Mouse (Mus musculus) neural tube, embryonic 14.5 days (tissue): ENCODE data around the gene Sumf1. TPM values are rescaled to one million over a fixed set of nuclear protein-coding genes. Genes with fewer than 3 reads are reported as not detected.

Experiments used
- ATAC-seq: fragments of 200-750 bp; cut with Nextera tagmentation; 2 replicates; pipeline ENCODE4 v1.8.0; 2017; ENCODE audit warnings: low read depth, mild to moderate bottlenecking, moderate TSS enrichment, moderate library complexity
- H3K27ac ChIP-seq: fragments of 300-500 bp; sonication (generic); 2 replicates; pipeline ENCODE4 v1.5.1; 2014; ENCODE audit warnings: low read depth, mild to moderate bottlenecking, control low read depth, low read length, moderate library complexity, mixed read lengths
- H3K27me3 ChIP-seq: fragments of 300-500 bp; sonication (generic); 2 replicates; pipeline ENCODE4 v1.6.1; 2014; ENCODE audit warnings: low read length; ENCODE audit not compliant: control insufficient read depth, insufficient read depth
- H3K36me3 ChIP-seq: fragments of 300-500 bp; sonication (generic); 2 replicates; pipeline ENCODE4 v1.6.1; 2014; ENCODE audit warnings: low read length, mixed read lengths; ENCODE audit not compliant: control insufficient read depth, insufficient read depth
- H3K4me1 ChIP-seq: fragments of 300-500 bp; sonication (generic); 2 replicates; pipeline ENCODE4 v1.6.1; 2014; ENCODE audit warnings: low read length; ENCODE audit not compliant: control insufficient read depth, insufficient read depth
- H3K4me2 ChIP-seq: fragments of 300-500 bp; sonication (generic); 2 replicates; pipeline ENCODE4 v1.6.1; 2014; ENCODE audit warnings: mild to moderate bottlenecking, low read depth, low read length, control low read depth
- H3K4me3 ChIP-seq: fragments of 300-500 bp; sonication (generic); 2 replicates; pipeline ENCODE4 v1.5.1; 2014; ENCODE audit warnings: low read depth, low read length, control low read depth, mixed read lengths
- H3K9ac ChIP-seq: fragments of 300-500 bp; sonication (generic); replicated peaks from 2 replicates; pipeline ENCODE4 v1.6.1; 2014; ENCODE audit warnings: low read depth, mild to moderate bottlenecking, control low read depth, low read length, mixed read lengths
- H3K9me3 ChIP-seq: fragments of 300-500 bp; sonication (generic); 2 replicates; pipeline ENCODE4 v1.6.1; 2016; ENCODE audit warnings: low read length; ENCODE audit not compliant: control insufficient read depth
- WGBS: fragments of 180-500 bp; shearing (Covaris S2); extraction: QIAGEN DNeasy Blood & Tissue Kit; methylation state at CpG from one replicate; pipeline ENCODE4 v1.1.7; 2014; 5-methylcytosine and 5-hydroxymethylcytosine counted together
- polyA plus RNA-seq: library from polyadenylated mRNA; unstranded; fragments of >200 nt; fragmentation: Nextera tagmentation; extraction: Ambion mirVana; gene quantifications from 2 replicates; pipeline ENCODE4 v1.2.1, GENCODE M21; 2014

The Sumf1 gene
- polyA plus RNA-seq, 1 experiment from 2014 or later: 9.3 TPM

GRCm38 (mm10) chr6:108190690-108191089, 5.3 kb upstream of the Sumf1 start:
- Histone ChIP-seq H3K36me3 (no peaks in the 10 kb centered on the region), H3K4me2 (no peak overlapping the region), H3K4me1 (no peaks in the 10 kb centered on the region), H3K27me3 (no peaks in the 10 kb centered on the region), H3K9ac (no peak overlapping the region), H3K4me3 (no peak overlapping the region), H3K27ac (no peak overlapping the region), H3K9me3 (no peaks in the 10 kb centered on the region)
- no peak for ATAC-seq
- WGBS: 91% methylated on average over 1 of the region's 1 CpGs

GRCm38 (mm10) chr6:108185685-108186009, 265 bp upstream of the Sumf1 start:
- Histone ChIP-seq H3K9ac (peak overlapping the region; percentile 69; the same call in 1 of the 2 replicates), H3K4me2 (peak overlapping the region; percentile 92), H3K36me3 (no peaks in the 10 kb centered on the region), H3K9me3 (no peaks in the 10 kb centered on the region), H3K27ac (no peak overlapping the region), H3K4me1 (peaks cover 5% of the 10 kb centered on the region), H3K27me3 (no peaks in the 10 kb centered on the region), H3K4me3 (peak overlapping the region; percentile 84)
- ATAC-seq: no peak; the same call in 1 of the 2 replicates
- WGBS: 18% methylated on average over 4 of the region's 4 CpGs

- Histone ChIP-seq H3K27me3 (no peaks in the 10 kb centered on the region), H3K27ac (no peak overlapping the region)
- 94% methylated on average over 2 of the region's 2 CpGs for WGBS
Observed at GRCm38 (mm10) chr6:108179087-108179486, 6.3 kb downstream of the Sumf1 start.

GRCm38 (mm10) chr6:108174181-108174580, 11.2 kb downstream of the Sumf1 start:
- WGBS: 100% methylated on average over 3 of the region's 3 CpGs
- Histone ChIP-seq H3K4me3 (no peak overlapping the region), H3K4me1 (no peaks in the 10 kb centered on the region), H3K4me2 (no peak overlapping the region), H3K9me3 (no peaks in the 10 kb centered on the region), H3K27me3 (no peaks in the 10 kb centered on the region), H3K9ac (no peak overlapping the region), H3K27ac (no peak overlapping the region), H3K36me3 (peaks cover 10% of the 10 kb centered on the region; the same call in 1 of the 2 replicates)
- ATAC-seq: no peak

More at GRCm38 (mm10) chr6:108179087-108179486, 6.3 kb downstream of the Sumf1 start:
- Histone ChIP-seq H3K4me3 (no peak overlapping the region), H3K4me2 (no peak overlapping the region), H3K9ac (no peak overlapping the region), H3K9me3 (no peaks in the 10 kb centered on the region), H3K4me1 (no peaks in the 10 kb centered on the region), H3K36me3 (0 out of 2 replicates have a peak, but pooled peaks cover 5% of the 10 kb centered on the region)
- no peak for ATAC-seq

GRCm38 (mm10) chr6:108172219-108172618, 13.2 kb downstream of the Sumf1 start:
- Histone ChIP-seq H3K4me1 (no peaks in the 10 kb centered on the region), H3K27ac (no peak overlapping the region), H3K9ac (no peak overlapping the region), H3K36me3 (peaks cover 10% of the 10 kb centered on the region; the same call in 1 of the 2 replicates), H3K9me3 (no peaks in the 10 kb centered on the region), H3K4me3 (no peak overlapping the region), H3K4me2 (no peak overlapping the region), H3K27me3 (no peaks in the 10 kb centered on the region)
- ATAC-seq: no peak
- 96% methylated on average over 1 of the region's 1 CpGs for WGBS

- no peak overlapping the region for H3K27ac ChIP-seq
Observed at GRCm38 (mm10) chr6:108169466-108169865, 15.9 kb downstream of the Sumf1 start.

GRCm38 (mm10) chr6:108168723-108169122, 16.7 kb downstream of the Sumf1 start:
- Histone ChIP-seq H3K4me1 (no peaks in the 10 kb centered on the region), H3K36me3 (peaks cover 4% of the 10 kb centered on the region; the same call in 1 of the 2 replicates), H3K9me3 (no peaks in the 10 kb centered on the region), H3K4me2 (no peak overlapping the region), H3K9ac (no peak overlapping the region), H3K4me3 (no peak overlapping the region), H3K27ac (no peak overlapping the region), H3K27me3 (no peaks in the 10 kb centered on the region)
- WGBS: 95% methylated on average over 6 of the region's 6 CpGs
- no peak for ATAC-seq

More at GRCm38 (mm10) chr6:108169466-108169865, 15.9 kb downstream of the Sumf1 start:
- no peak for ATAC-seq
- WGBS: 92% methylated on average over 3 of the region's 3 CpGs
- Histone ChIP-seq H3K4me3 (no peak overlapping the region), H3K9me3 (no peaks in the 10 kb centered on the region), H3K36me3 (peaks cover 4% of the 10 kb centered on the region; the same call in 1 of the 2 replicates), H3K4me1 (no peaks in the 10 kb centered on the region), H3K27me3 (no peaks in the 10 kb centered on the region), H3K4me2 (no peak overlapping the region), H3K9ac (no peak overlapping the region)

- no peak overlapping the region for H3K4me3 ChIP-seq
- H3K4me1 ChIP-seq: no peaks in the 10 kb centered on the region
- no peaks in the 10 kb centered on the region for H3K27me3 ChIP-seq
- no peak for ATAC-seq
- no peaks in the 10 kb centered on the region for H3K9me3 ChIP-seq
- no peak overlapping the region for H3K27ac ChIP-seq
- no peak overlapping the region for H3K4me2 ChIP-seq
- H3K9ac ChIP-seq: no peak overlapping the region
- WGBS: 85% methylated on average over 7 of the region's 7 CpGs
- H3K36me3 ChIP-seq: peaks cover 4% of the 10 kb centered on the region; the same call in 1 of the 2 replicates
Observed at GRCm38 (mm10) chr6:108167946-108168680, 17.3 kb downstream of the Sumf1 start.

GRCm38 (mm10) chr6:108165598-108165997, 19.8 kb downstream of the Sumf1 start:
- 94% methylated on average over 2 of the region's 2 CpGs for WGBS

More at GRCm38 (mm10) chr6:108165598-108165997, 19.8 kb downstream of the Sumf1 start:
- Histone ChIP-seq H3K4me2 (no peak overlapping the region), H3K4me3 (no peak overlapping the region), H3K9ac (no peak overlapping the region), H3K27me3 (no peaks in the 10 kb centered on the region), H3K36me3 (no peaks in the 10 kb centered on the region), H3K4me1 (no peaks in the 10 kb centered on the region), H3K27ac (no peak overlapping the region), H3K9me3 (no peaks in the 10 kb centered on the region)
- no peak for ATAC-seq
